Mouse (Mus musculus): ENCODE measurements around the gene Bpifb1. TPM values are rescaled to one million over a fixed set of nuclear protein-coding genes. Genes with fewer than 3 reads are reported as not detected.

Gene Bpifb1
- total and polyA plus RNA-seq, 3 experiments: not detected

DNA sequence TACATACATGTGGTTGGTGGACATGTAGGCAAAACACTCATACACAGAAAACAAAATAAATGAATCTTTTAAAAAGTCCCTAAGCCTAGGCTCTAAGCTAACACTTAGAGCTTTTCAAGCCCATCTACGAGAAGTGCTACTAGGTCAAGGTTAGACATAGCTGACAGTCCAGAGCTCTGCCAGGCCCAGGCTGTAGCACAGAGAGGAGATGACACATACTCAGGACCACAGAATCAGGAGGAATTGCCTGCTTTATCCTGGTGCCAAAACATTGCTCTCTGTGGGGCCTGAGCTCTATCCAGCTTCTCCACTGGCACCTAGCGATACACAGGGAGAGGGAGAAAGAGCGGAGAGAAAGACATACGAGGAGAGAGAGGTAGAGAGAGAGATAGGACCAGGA is 2.5 kb downstream of the Bpifb1 start:
- no peak overlapping the region for H3K4me3 ChIP-seq (replicated peaks in 1 of 3; ENCODE audit: low read depth in 2 of 3, low read length in 2 of 3, poor library complexity in 1 of 3)
- H3K4me2 ChIP-seq (ENCODE audit: insufficient read depth, low read depth, poor library complexity, severe bottlenecking): no peak overlapping the region
- dilution Hi-C loops (cut with MboI; ENCODE audit: extremely low pct_ligation_motif_present, extremely low pct_unique_long_range_greater_than_20kb, low sequenced_read_pairs) (no loop called here), in situ Hi-C loops (cut with MboI; ENCODE audit: low pct_ligation_motif_present, low pct_unique_long_range_greater_than_20kb, low sequenced_read_pairs) (no loop called here)
- DNase-seq (ENCODE audit: extremely low read depth): no peak
- no peak overlapping the region for H3K27ac ChIP-seq (ENCODE audit: insufficient read depth, low read depth)
- TF ChIP-seq MAFK (IDR thresholded peaks at IDR 0.05; ENCODE audit: insufficient replicate concordance, low read length) (no peak), HCFC1 (IDR thresholded peaks at IDR 0.05; ENCODE audit: low read depth, low read length) (no peak), MEF2A (IDR thresholded peaks at IDR 0.05; ENCODE audit: borderline replicate concordance, low read depth, low read length) (no peak), JUN (IDR thresholded peaks at IDR 0.05; ENCODE audit: insufficient read depth, low read depth, low read length) (no peak), SIN3A (IDR thresholded peaks at IDR 0.05; ENCODE audit: low read length) (no peak), PAX5 (IDR thresholded peaks at IDR 0.05; ENCODE audit: low read length) (no peak), MAX (IDR thresholded peaks at IDR 0.05; ENCODE audit: low read length) (no peak), USF2 (conservative IDR thresholded peaks at IDR 0.05; ENCODE audit: low read depth, low read length) (no peak), ZC3H11A (IDR thresholded peaks at IDR 0.05; ENCODE audit: low read depth, low read length) (no peak), NRF1 (IDR thresholded peaks at IDR 0.05; ENCODE audit: low read depth, low read length) (no peak), SMC3 (IDR thresholded peaks at IDR 0.05; ENCODE audit: low read depth, low read length) (no peak), IRF4 (IDR thresholded peaks at IDR 0.05; ENCODE audit: low read depth, low read length) (no peak), CTCF (conservative IDR thresholded peaks at IDR 0.05 in 1 of 2, IDR thresholded peaks at IDR 0.05 in 1 of 2; ENCODE audit: low read depth in 2 of 2, low read length in 2 of 2) (no peak), ZNF384 (IDR thresholded peaks at IDR 0.05; ENCODE audit: low read depth, low read length) (no peak), POLR2AphosphoS2 (IDR thresholded peaks at IDR 0.05; ENCODE audit: low read depth, low read length) (no peak), MYC (IDR thresholded peaks at IDR 0.05; ENCODE audit: low read depth, low read length) (no peak), CHD1 (IDR thresholded peaks at IDR 0.05; ENCODE audit: low read depth, low read length) (no peak), JUND (conservative IDR thresholded peaks at IDR 0.05; ENCODE audit: low read depth, low read length) (no peak), EP300 (IDR thresholded peaks at IDR 0.05; ENCODE audit: low read length) (no peak), TBP (conservative IDR thresholded peaks at IDR 0.05; ENCODE audit: low read depth, low read length) (no peak)
- no peak overlapping the region for H3K9ac ChIP-seq (ENCODE audit: insufficient read depth, low read depth)
- no peaks in the 10 kb centered on the region for H3K36me3 ChIP-seq (replicated peaks in 1 of 2; ENCODE audit: control insufficient read depth in 1 of 2, insufficient read depth in 1 of 2, low read length in 1 of 2)
- peaks cover 90% of the 10 kb centered on the region for H3K27me3 ChIP-seq (replicated peaks)
- no peaks in the 10 kb centered on the region for H3K4me1 ChIP-seq (ENCODE audit: control insufficient read depth in 1 of 2, insufficient read depth in 2 of 2)
- H3K79me2 ChIP-seq (replicated peaks; ENCODE audit: control insufficient read depth, extremely low read depth, insufficient read depth, poor library complexity, severe bottlenecking): no peaks in the 10 kb centered on the region
- no peaks in the 10 kb centered on the region for H3K9me3 ChIP-seq (replicated peaks; ENCODE audit: low read length)

DNA sequence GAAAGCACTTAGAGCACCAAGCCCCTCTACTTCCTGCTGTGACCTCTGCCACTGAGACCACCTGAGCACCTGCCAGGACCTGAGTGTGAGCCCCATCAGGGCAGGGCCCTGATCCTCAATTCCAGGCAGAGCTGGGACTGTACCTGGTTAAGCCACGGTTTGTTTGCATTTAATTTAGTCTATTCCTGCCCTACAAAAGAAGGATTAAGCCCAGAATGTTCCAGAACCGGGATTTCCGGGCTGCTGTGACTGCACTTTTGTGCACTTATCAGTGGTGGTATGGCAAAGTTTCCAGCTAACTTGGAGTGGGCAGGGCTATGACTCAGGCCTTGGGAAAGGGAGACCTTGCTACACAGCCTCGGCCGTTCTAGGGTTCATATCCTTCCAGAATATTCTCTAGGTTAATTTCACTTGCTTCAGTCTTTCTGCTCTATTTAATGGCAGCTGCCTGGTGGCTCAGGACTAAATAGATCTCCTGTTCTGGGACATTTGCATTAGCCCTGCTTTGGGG is 3.4 kb downstream of the Bpifb1 start:
- H3K36me3 ChIP-seq (replicated peaks in 1 of 2; ENCODE audit: control insufficient read depth in 1 of 2, insufficient read depth in 1 of 2, low read length in 1 of 2): no peaks in the 10 kb centered on the region
- no peaks in the 10 kb centered on the region for H3K4me1 ChIP-seq (ENCODE audit: control insufficient read depth in 1 of 2, insufficient read depth in 2 of 2)
- no peak for TF ChIP-seq RCOR1 (conservative IDR thresholded peaks at IDR 0.05; ENCODE audit: low read depth, low read length)
- no peak for TF ChIP-seq USF2 (conservative IDR thresholded peaks at IDR 0.05; ENCODE audit: low read depth, low read length)
- TF ChIP-seq POLR2AphosphoS2 (IDR thresholded peaks at IDR 0.05; ENCODE audit: low read depth, low read length): no peak
- no peaks in the 10 kb centered on the region for H3K79me2 ChIP-seq (replicated peaks; ENCODE audit: control insufficient read depth, extremely low read depth, insufficient read depth, poor library complexity, severe bottlenecking)
- peaks cover 92% of the 10 kb centered on the region for H3K27me3 ChIP-seq (replicated peaks)
- H3K4me2 ChIP-seq (ENCODE audit: insufficient read depth, low read depth, poor library complexity, severe bottlenecking): no peak overlapping the region
- H3K9ac ChIP-seq (ENCODE audit: insufficient read depth, low read depth): no peak overlapping the region
- in situ Hi-C loops (cut with MboI; ENCODE audit: low pct_ligation_motif_present, low pct_unique_long_range_greater_than_20kb, low sequenced_read_pairs) (no loop called here), dilution Hi-C loops (cut with MboI; ENCODE audit: extremely low pct_ligation_motif_present, extremely low pct_unique_long_range_greater_than_20kb, low sequenced_read_pairs) (no loop called here)
- no peak for DNase-seq (ENCODE audit: extremely low read depth)
- no peak overlapping the region for H3K4me3 ChIP-seq (replicated peaks in 1 of 3; ENCODE audit: low read depth in 2 of 3, low read length in 2 of 3, poor library complexity in 1 of 3)
- no peak overlapping the region for H3K27ac ChIP-seq (ENCODE audit: insufficient read depth, low read depth)
- H3K9me3 ChIP-seq (replicated peaks; ENCODE audit: low read length): no peaks in the 10 kb centered on the region

Data from CH12.LX (cell line).